Mouse (Mus musculus) retina, postnatal 7 days (tissue): ENCODE data around the gene Olfr539.
"Not testable (repeated sequence)": the region's sequence is repeated elsewhere in the genome, so short reads cannot be mapped to it uniquely, and the experiment has no call there.

Source experiments
- DNase-seq: peaks from one replicate; pipeline ENCODE4 v3.0.0-alpha.2; 2012; ENCODE audit warnings: low read depth, low spot score

The Olfr539 gene

DNA sequence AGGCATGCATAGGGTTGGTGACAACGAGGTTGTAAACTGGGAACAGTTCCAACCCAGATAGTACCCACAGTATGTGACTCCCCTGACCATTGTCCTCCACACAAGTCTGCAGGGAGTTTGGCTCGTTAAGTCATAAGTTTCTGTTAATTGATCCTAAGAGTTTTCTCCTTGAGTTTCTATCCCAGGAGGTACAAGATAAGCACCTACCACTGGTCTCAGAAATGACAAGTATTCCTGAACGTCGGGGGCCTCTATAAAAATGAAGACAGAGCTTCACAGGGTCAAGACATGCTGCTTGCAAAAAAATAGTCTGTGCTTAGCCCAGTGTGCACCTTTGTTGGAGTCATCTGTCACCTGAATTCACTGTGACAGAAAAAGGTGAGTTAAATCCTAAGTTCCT is at the start of gene Olfr539:
Gene Olfr539, plus strand, starts transcription at position 301 of the 400 bp plus-strand sequence.
- DNase-seq, result no peak

DNA sequence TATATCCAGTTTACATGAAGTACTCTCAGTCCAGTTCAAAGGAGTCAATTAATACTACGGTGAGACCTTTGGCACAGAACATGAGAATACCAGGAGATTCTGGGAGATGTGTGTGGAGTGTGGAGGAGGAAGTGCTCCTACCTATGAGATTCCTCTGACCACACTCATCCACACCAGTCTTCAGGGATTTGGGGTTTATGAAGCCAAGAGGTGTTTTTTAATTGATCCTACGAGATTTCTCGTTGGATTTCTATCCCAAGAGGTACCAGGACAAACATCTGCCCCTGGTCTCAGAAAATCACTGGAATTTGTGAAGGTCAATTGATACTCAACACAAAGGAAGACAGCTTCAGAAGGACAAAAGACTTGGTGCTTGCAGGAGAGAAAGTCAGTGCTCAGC is 31.1 kb upstream of the Olfr539 start, which contains the start of gene Olfr61:
Gene Olfr61, plus strand, starts transcription at position 301 of the 400 bp plus-strand sequence.
- DNase-seq, result not testable (repeated sequence)

DNA sequence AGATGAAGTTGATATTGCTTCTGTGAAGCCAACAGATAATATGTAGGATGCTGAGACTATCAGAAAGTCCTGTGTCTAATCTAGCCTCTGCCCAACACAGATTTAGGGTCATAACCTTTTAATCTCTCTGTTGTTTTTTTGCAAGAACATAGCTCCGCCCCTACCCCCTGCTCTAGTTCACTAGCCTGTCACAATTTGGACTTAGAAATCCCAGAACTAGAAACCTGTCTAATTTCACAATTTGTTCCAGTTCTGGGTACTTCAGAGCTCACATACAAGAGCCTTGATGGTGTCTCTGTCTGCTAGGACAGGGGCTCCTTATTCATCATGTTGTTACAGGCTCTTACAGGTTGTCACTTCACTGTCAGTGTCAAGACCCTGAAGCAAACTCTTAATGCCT is 29.2 kb upstream of the Olfr539 start:
- no peak for DNase-seq

DNA sequence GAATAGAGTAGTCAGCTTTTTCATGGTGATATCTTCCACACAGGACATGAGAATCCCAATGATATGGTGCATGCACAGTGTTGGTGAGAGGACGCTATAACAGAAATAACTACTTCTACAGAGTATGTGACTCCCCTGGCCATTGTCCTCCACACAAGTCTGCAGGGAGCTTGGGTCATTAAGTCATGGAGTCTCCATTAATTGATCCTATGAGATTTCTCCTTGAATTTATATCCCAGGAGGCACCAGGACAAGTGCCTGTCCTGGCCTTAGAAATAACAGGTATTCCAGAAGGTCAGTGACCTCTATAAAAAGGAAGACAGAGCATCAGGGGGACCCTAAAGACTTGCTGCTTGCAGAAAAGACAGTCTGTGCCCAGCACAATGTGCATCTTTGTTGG is 13.6 kb upstream of the Olfr539 start, which contains the start of gene Olfr53:
Gene Olfr53, plus strand, starts transcription at position 301 of the 400 bp plus-strand sequence.
- DNase-seq, result no peak

DNA sequence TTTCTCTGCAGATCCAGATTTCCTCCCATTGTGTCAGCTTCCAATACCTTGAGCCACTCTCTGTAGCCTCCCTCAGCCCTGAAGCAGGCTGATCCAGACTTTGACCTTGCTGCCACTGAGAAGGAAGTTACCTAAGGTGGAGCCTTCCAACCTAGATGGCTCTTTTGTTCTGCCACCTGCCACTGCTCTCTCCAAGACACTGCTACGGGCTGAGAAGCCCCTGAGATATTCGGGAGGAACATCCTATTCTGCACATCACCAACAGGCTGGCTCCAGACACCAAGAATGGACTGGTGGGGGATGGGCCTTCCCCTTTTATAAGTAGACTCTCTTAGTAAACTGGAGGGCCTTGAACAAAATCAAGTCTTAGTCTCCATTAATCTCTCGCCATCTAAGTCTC is 11.0 kb downstream of the Olfr539 start:
- not testable (repeated sequence) for DNase-seq

DNA sequence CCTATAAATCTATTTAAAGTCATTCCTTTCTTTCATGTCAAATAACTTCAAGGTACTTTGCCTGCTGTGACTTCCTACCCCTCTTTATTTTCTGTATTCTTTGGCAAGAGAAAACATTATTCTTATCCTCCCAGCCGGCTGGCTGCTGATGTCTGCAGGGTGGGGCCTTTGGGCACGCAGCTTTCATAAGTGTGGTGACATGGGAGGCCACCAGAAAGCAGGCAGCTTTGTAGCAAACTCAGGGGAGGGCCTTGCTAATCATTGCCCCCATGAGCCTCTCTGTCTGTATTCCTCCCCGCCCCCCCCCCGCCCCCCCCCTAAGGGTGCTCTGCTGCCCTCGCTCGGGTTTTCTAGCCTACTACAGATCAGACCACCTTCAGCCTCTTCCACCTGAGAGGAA is 16.1 kb downstream of the Olfr539 start:
- no peak for DNase-seq

DNA sequence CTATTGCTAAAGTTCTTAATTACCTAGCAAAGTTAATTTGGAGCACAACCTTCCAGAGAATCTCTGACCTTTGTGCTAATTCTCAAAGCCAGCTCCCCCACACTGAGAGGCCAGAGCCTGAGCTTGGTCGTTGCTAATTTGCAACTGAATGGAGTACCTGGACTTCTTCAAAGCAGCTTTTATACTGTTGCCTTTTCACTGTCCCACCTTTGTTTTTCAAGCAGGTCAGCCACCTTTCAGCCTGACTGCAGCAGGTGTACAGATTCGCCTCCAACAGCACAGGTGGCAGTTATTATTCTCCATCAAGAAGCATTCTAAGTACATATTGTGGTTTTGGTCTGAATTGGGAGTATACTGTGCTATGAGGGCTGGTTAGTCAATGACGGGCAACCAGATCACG is 19.9 kb downstream of the Olfr539 start:
- DNase-seq, result not testable (repeated sequence)

DNA sequence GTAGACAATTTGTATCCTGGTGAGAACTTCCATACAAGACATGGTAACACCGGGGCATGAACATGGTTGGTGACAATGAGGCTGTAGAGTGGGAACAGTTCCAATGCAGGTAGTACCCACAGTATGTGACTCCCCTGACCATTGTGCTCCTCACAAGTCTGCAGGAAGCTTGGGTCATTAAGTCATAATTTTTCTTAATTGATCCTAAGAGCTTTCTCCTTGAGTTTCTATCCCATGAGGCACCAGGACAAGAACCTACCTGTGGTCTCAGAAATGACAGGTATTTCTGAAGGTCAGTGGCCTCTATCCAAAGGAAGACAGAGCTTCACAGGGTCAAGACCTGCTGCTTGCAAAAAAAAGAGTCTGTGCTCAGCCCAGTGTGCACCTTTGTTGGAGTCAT is 21.9 kb downstream of the Olfr539 start, which contains the start of gene Olfr45:
Gene Olfr45, plus strand, starts transcription at position 301 of the 400 bp plus-strand sequence.
- no peak for DNase-seq

DNA sequence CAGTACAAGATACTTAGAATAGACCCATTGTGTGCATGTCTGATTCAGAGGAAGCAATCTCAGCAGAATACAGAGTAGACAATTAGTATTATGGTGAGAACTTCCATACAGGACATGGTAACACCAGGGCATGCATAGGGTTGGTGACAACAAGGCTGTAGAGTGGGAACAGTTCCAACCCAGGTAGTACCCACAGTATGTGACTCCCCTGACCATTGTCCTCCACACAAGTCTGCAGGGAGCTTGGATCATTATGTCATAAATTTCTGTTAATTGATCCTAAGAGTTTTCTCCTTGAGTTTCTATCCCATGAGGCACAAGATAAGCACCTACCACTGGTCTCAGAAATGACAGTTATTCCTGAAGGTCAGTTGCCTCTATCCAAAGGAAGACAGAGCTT is 37.2 kb downstream of the Olfr539 start, which contains the start of gene Olfr541:
Gene Olfr541, plus strand, starts transcription at position 301 of the 400 bp plus-strand sequence.
- no peak for DNase-seq

DNA sequence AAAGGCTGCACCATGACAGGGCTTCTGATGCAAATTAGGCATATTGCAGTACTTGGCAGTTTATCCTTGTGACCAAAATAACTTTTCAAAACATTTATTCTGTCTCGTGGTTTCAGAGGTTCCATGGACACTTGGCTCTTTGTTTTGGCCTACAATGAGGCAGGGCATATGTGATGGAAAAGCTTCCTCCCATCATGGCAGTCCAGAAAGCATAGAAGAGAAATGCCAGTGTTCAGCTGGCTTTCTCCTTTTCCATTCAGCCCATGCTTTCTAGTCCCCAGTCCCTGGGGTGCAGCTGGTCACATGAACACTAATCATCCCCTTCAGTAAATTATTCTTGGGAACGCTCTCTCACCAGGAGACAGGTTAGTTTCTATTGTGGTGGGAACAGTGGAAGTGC is 46.6 kb downstream of the Olfr539 start:
- DNase-seq, result no peak

DNA sequence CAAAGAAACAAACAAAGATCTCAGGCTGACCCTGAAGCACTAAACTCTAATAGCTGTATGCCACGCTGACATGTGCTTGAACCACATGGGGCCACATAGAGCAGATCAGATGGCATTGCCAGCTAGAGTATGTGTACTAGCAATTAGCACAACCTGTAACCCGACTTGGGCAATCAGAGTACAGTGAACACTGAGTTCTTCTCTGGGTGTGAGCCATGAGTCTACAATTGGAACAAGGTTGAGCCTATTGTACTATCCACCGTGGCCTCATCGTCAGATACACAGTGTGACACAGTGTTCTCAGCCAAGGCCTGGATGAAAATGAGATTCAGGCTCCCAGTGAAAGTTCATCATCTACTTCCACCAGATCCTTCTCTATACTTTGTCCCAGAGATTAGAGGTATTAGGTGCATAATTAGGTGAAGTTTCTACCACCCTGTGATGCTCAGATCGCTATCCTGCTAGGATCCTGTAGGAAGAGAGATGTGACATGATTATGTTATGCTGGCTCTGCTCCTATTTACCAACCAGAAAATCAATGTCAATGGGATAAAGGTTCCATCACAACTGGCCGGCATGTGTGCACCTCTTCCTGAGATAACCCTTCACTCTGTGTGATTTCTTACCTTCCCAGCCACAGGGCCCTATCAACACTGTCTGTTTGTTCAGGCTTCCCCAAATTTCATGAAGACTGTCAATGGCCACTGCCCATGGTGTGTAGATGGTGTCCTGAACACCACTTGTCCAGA is 48.0 kb downstream of the Olfr539 start:
- no peak for DNase-seq

DNA sequence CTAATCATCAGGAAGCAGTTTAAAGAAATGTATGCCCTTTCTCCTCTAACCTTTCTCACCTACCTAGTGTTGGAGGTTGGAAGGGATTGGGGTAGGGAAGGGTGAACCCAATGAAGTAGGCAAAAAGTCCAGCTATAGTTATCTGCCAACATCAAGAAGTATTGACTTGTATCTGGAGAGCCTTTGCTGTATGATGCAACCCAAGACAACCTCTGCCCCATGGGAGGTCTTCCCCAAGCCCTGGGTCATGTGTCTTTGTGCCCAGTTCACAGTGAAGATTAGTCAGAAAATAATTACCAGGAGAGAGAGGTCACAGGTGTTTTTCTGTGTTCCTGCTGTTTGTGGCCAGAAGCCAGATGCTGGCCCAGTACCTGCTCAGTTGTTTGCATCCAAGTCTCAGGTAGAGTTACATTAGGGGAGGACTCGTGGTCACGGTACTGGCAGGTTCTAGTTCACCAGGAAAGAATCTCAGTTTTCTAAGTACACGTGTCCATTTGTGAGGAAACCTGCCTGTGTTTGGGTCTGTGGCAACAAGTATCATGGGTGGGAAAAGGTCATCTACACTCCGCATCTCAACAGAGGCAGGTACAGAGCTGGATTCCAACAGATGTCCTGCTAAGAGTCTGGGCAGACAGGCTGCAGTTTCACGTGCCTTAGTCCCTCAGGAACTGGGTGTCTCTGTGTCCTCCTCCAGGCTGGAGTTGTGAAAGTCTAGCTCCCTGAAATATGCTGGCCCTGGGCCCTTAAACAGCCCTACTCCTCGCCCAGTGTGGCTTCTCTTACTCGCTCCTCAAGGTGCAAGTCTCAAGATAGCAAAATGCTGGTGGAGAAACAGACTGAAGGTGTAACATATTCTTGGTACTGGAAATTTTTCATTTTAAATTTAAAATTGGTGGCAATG is 57.7 kb downstream of the Olfr539 start:
- no peak for DNase-seq

DNA sequence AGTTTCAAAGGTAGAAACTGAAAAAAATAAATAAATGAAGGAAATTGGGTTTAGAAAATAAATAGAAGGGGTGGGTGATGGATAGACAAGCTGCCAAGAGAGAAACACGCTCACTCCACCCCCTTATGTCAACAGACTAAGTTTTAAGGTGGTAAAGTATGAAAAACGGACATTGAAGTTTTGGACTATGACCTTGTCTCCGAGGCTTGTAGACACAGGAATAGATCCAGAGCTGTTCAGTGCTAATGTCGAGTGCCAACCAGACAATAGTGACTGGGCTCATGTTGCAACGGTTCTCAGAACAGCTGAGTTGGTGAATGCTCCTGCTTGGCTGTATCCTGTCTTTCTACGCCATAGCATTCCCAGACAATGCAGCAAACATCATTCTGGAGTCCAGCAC is 61.4 kb downstream of the Olfr539 start:
- no peak for DNase-seq

DNA sequence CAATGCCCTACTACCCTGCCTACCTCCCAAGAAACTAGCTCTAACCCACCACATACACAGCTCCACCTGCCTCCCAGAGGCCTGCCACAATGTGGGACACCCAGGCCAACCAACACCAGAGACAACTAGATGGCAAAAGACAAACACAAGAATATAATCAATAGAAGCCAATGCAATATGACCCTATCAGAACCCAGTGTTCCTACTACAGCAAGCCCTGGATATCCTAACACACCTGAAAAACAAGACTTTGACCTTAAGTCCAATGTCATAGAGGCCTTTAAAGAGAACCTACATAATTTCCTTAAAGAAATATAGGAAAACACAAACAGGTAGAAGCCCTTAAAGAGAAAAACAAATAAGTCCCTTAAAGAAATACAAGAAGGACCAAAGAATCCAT is 65.8 kb downstream of the Olfr539 start:
- DNase-seq, result no peak
